Mouse (Mus musculus) inflammation-experienced regulatory T-cells, adult 6 months (primary cell): ENCODE results near the gene Zfp992. TPM values are rescaled to one million over a fixed set of nuclear protein-coding genes. Genes with fewer than 3 reads are reported as not detected.
"Not testable (repeated sequence)": the region's sequence is repeated elsewhere in the genome, so short reads cannot be mapped to it uniquely, and the experiment has no call there.

Source experiments
- ATAC-seq: one replicate; pipeline ENCODE4 v1.8.0; 2017
- polyA plus RNA-seq, 3 experiments: library from polyadenylated mRNA; unstranded; fragments of 100-300 nt; shearing (Covaris generic); gene quantifications; one replicate each; pipeline ENCODE4 v1.2.1; 2017

Gene Zfp992
- 1 to 10 TPM; 2.8 to 4.0 (median 3.0) TPM for polyA plus RNA-seq

- not testable (repeated sequence) for ATAC-seq
Measured at GRCm38 (mm10) chr4:146448950-146449349, at the start of gene Zfp992. Gene Zfp992 (plus strand): TSS chr4:146449023.

- not testable (repeated sequence) for ATAC-seq
Measured at GRCm38 (mm10) chr4:146429467-146429866, 19.4 kb upstream of the Zfp992 start.

- ATAC-seq = not testable (repeated sequence)
Measured at GRCm38 (mm10) chr4:146430876-146431275, 17.9 kb upstream of the Zfp992 start.

GRCm38 (mm10) chr4:146435539-146435938, 13.3 kb upstream of the Zfp992 start:
- ATAC-seq = not testable (repeated sequence)

- not testable (repeated sequence) for ATAC-seq
Measured at GRCm38 (mm10) chr4:146437256-146437655, 11.6 kb upstream of the Zfp992 start.

- not testable (repeated sequence) for ATAC-seq
Measured at GRCm38 (mm10) chr4:146444345-146444744, 4.5 kb upstream of the Zfp992 start.

GRCm38 (mm10) chr4:146445121-146445520, 3.7 kb upstream of the Zfp992 start:
- ATAC-seq = not testable (repeated sequence)

GRCm38 (mm10) chr4:146446135-146446534, 2.7 kb upstream of the Zfp992 start:
- ATAC-seq = not testable (repeated sequence)

- not testable (repeated sequence) for ATAC-seq
Measured at GRCm38 (mm10) chr4:146447016-146447415, 1.8 kb upstream of the Zfp992 start.

- ATAC-seq = not testable (repeated sequence)
Measured at GRCm38 (mm10) chr4:146449711-146450110, 888 bp downstream of the Zfp992 start.

- ATAC-seq = not testable (repeated sequence)
Measured at GRCm38 (mm10) chr4:146452576-146452975, 3.8 kb downstream of the Zfp992 start.

- ATAC-seq = not testable (repeated sequence)
Measured at GRCm38 (mm10) chr4:146454170-146454569, 5.3 kb downstream of the Zfp992 start.

GRCm38 (mm10) chr4:146454896-146455295, 6.1 kb downstream of the Zfp992 start:
- no peak for ATAC-seq

- no peak for ATAC-seq
Measured at GRCm38 (mm10) chr4:146455321-146455721, 6.5 kb downstream of the Zfp992 start.

GRCm38 (mm10) chr4:146456061-146456726, 7.4 kb downstream of the Zfp992 start:
- ATAC-seq = no peak

- no peak for ATAC-seq
Measured at GRCm38 (mm10) chr4:146457126-146457525, 8.3 kb downstream of the Zfp992 start.

- no peak for ATAC-seq
Measured at GRCm38 (mm10) chr4:146457720-146458119, 8.9 kb downstream of the Zfp992 start.

GRCm38 (mm10) chr4:146459822-146460221, 11.0 kb downstream of the Zfp992 start:
- ATAC-seq = not testable (repeated sequence)

GRCm38 (mm10) chr4:146460685-146461084, 11.9 kb downstream of the Zfp992 start:
- ATAC-seq = not testable (repeated sequence)

GRCm38 (mm10) chr4:146463649-146464351, 15.0 kb downstream of the Zfp992 start:
- ATAC-seq = not testable (repeated sequence)

GRCm38 (mm10) chr4:146469984-146470383, 21.2 kb downstream of the Zfp992 start:
- not testable (repeated sequence) for ATAC-seq

GRCm38 (mm10) chr4:146474181-146474580, 25.4 kb downstream of the Zfp992 start:
- not testable (repeated sequence) for ATAC-seq
